Mouse (Mus musculus) R1 (cell line): ENCODE measurements around the gene Olfr1294.

Experiments used
- DNase-seq: peaks from one replicate; pipeline ENCODE4 v3.0.0-alpha.2; 2018; ENCODE audit warnings: low read depth, low spot score

The Olfr1294 gene

GRCm38 (mm10) chr2:111540191-111540590, at the start of gene Olfr1294:
Gene Olfr1294, minus strand, starts transcription at chr2:111540291.
- DNase-seq = no peak

DNA sequence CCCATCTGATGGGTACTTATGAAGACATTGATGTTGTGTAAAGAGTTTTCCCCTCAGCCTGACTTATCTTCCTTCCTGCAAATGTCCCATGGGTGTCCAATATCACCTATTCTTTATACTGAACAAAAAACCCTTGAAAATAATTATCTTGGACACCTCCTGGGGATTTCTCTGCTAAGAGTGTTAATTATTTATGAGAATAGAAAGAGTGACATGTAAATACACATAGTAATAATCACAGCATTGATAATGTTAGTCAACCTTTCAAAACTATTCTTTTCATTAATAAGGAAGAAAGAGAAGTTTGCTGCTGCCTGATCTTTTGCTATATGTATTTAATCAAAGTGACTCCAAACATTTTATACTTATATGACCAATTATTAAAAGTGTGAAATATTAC, 29.5 kb upstream of the Olfr1294 start, which contains the start of gene Olfr1295:
TSS of gene Olfr1295 (minus strand) at position 101 of the 400 bp plus-strand sequence.
- no peak for DNase-seq

DNA sequence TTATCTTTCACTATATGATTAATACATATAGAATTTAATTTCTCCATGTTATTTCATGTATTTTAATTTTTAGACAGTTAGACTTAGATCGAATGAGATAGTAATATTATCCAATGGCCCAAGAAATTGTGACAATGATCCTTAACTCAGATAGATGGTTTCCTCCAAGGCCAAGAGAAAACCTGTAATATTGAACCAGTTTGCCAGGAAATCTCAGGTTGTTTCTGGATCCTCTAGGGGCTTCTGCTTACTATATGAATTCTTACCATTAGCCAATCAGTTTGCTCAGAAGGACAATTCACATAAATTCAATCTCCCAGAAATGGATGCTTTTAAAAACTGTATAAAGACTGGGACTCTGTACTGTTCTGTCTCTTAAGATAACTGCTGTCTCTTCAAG, 15.2 kb downstream of the Olfr1294 start, which contains the start of gene Olfr1293-ps:
TSS of gene Olfr1293-ps (plus strand) at position 301 of the 400 bp plus-strand sequence.
- no peak for DNase-seq

DNA sequence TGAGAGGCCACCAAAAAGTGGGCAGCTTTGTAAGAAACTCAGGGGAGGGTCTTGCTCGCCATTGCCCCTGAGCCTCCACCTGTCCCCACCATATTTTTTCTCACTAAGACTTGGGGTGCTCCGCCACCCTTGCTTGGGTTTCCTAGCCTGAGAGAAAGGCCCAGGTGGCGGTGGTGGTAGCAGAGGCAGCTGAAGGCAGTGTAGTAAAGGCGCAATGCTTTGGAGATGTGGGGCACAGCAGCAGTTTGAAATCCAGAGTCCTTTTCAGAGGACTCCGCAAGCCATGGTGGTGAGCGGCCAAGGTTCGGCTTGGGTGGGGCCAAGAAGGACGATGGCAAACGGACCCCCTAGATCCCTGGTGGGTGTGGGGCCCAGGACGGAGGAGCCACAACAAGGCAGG, 22.6 kb downstream of the Olfr1294 start:
- DNase-seq = no peak

- no peak for DNase-seq
These were observed 43.2 kb downstream of the Olfr1294 start, which contains the start of gene Olfr1291-ps1 for GRCm38 (mm10) chr2:111496880-111497279. Gene Olfr1291-ps1, plus strand, starts transcription at chr2:111497180.

DNA sequence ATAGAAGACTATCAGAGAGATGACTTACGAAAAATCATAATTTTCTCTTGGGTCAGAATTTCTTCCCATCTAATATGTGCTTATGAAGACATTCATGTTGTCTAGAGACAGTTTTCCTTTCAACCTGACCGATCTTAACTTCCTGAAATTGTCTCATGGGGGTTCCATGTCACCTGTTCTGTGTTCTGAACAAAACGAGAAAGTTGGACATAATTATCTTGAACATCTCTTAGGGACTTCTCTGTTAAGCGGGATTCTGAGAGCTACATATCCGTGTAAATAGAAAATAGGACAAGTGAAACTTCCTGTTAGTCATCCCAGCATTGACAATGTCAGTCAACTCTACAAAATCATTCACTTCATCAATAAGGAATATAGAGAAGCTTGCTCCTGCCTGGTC, 46.4 kb downstream of the Olfr1294 start, which contains the start of gene Olfr1290:
TSS of gene Olfr1290 (minus strand) at position 101 of the 400 bp plus-strand sequence.
- no peak for DNase-seq
